28 mouse cellular contexts compared by ENCODE assay signal in the genomic region with DNA sequence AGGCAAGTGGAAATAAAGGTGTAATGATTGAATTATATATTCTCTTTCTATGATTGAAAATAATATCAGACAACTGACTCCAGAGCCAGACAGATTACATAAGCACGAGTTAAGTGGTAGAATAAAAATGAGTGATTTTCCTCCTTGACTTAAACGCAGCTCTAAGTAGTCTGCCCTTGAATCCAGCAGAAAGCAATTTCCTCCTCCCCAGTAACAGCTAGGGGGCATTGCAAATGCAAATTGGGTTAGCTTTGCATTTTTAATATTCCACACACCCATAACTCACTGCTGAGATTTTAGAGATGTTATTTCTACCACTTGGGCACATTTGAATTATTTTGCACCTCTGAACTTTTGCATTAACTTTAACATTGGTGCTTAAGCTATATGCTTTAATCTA.
A peak's percentile ranks its signal among the peaks of the same experiment; 100 is the strongest.
DNase-seq lines count a peak whose midpoint lies in the region; ATAC-seq and TF ChIP-seq lines count a peak whose summit lies in the region.
"Had no signal": no experiment of that assay in that cellular context is flagged by ENCODE, and none has a peak within 500 bp of the region (broad histone marks: within the 10 kb centered on the region; RNA-seq: fewer than 3 reads in every experiment).

No protein-coding gene starts in this region.

- H3K27me3 ChIP-seq in hindbrain, embryonic 14.5 days (ENCODE audit: control insufficient read depth, insufficient read depth, low read length), result no peaks in the 10 kb centered on the region
- no peaks in the 10 kb centered on the region for H3K27me3 ChIP-seq in hindbrain, embryonic 10.5 days (ENCODE audit: insufficient read depth, poor library complexity, severe bottlenecking)
- no peaks in the 10 kb centered on the region for H3K27me3 ChIP-seq in midbrain, postnatal 0 days (ENCODE audit: insufficient read depth, low read length)
- H3K27me3 ChIP-seq: CH12.LX; embryonic facial prominence, embryonic 13.5 days; liver, embryonic 15.5 days; lung, embryonic 15.5 days; megakaryocyte, embryonic 14.5 days; neural tube, embryonic 12.5 days had no signal

- H3K9ac ChIP-seq in hindbrain, embryonic 14.5 days, result no peak overlapping the region
- no peak overlapping the region for H3K9ac ChIP-seq in midbrain, postnatal 0 days (replicated peaks; ENCODE audit: low read length, poor library complexity, severe bottlenecking)
- H3K9ac ChIP-seq: embryonic facial prominence, embryonic 13.5 days; liver, embryonic 15.5 days; lung, embryonic 15.5 days; neural tube, embryonic 12.5 days had no signal

- no peak overlapping the region for H3K4me2 ChIP-seq in hindbrain, embryonic 14.5 days (replicated peaks)
- H3K4me2 ChIP-seq in midbrain, postnatal 0 days (ENCODE audit: low read depth, low read length, poor library complexity, severe bottlenecking), result no peak overlapping the region
- H3K4me2 ChIP-seq: embryonic facial prominence, embryonic 13.5 days; liver, embryonic 15.5 days; lung, embryonic 15.5 days; neural tube, embryonic 12.5 days had no signal

- 0 out of 2 replicates have a peak overlapping the region, but pooled peaks have one; percentile 57 for H3K27ac ChIP-seq in hindbrain, embryonic 14.5 days
- H3K27ac ChIP-seq in hindbrain, embryonic 10.5 days, result no peak overlapping the region
- H3K27ac ChIP-seq in left cerebral cortex, adult 2 months, result no peak overlapping the region
- no peak overlapping the region for H3K27ac ChIP-seq in midbrain, postnatal 0 days (ENCODE audit: low read depth, low read length)
- H3K27ac ChIP-seq: embryonic facial prominence, embryonic 13.5 days; limb, embryonic 10.5 days; liver, embryonic 15.5 days; lung, embryonic 15.5 days; neural tube, embryonic 12.5 days had no signal

- no peaks in the 10 kb centered on the region for H3K9me3 ChIP-seq in hindbrain, embryonic 14.5 days (ENCODE audit: control insufficient read depth, low read length)
- no peaks in the 10 kb centered on the region for H3K9me3 ChIP-seq in hindbrain, embryonic 10.5 days
- H3K9me3 ChIP-seq in midbrain, postnatal 0 days (ENCODE audit: low read length), result no peaks in the 10 kb centered on the region
- H3K9me3 ChIP-seq: embryonic facial prominence, embryonic 13.5 days; G1E; limb, embryonic 10.5 days; liver, embryonic 15.5 days; lung, embryonic 15.5 days; megakaryocyte, embryonic 14.5 days; neural tube, embryonic 12.5 days had no signal

- no peak overlapping the region for H3K4me3 ChIP-seq in hindbrain, embryonic 14.5 days (replicated peaks; ENCODE audit: low read length)
- H3K4me3 ChIP-seq in hindbrain, embryonic 10.5 days, result no peak overlapping the region
- no peak overlapping the region for H3K4me3 ChIP-seq in left cerebral cortex, adult 2 months
- no peak overlapping the region for H3K4me3 ChIP-seq in midbrain, postnatal 0 days (ENCODE audit: low read depth, low read length)
- H3K4me3 ChIP-seq: embryonic facial prominence, embryonic 13.5 days; limb, embryonic 10.5 days; liver, embryonic 15.5 days; lung, embryonic 15.5 days; megakaryocyte, embryonic 14.5 days; neural tube, embryonic 12.5 days had no signal

- no peak for DNase-seq in hindbrain, embryonic 14.5 days (ENCODE audit: low spot score)
- no peak for DNase-seq in hindbrain, embryonic 10.5 days (ENCODE audit: low spot score)
- no peak for DNase-seq in left cerebral cortex, adult 2 months (ENCODE audit: extremely low spot score in 1 of 2, low spot score in 2 of 2)
- no peak for DNase-seq in left cerebral cortex, postnatal 14 days (ENCODE audit: low spot score in 2 of 2)
- peak; percentile 61 for DNase-seq in brain, embryonic 14.5 days (ENCODE audit: low read depth)
- DNase-seq in midbrain, postnatal 0 days (ENCODE audit: low spot score), result peak; percentile 30
- DNase-seq in heart, adult 8-10 months (ENCODE audit: low spot score), result no peak
- no peak for DNase-seq in spleen, postnatal 36 days (ENCODE audit: low spot score in 2 of 2)
- DNase-seq: adrenal gland, adult 8-10 months; cerebellum, adult 8-10 months; cerebellum, postnatal 36 days; embryo, embryonic 11 days; gastrocnemius, postnatal 14 days; kidney, adult 9 months; kidney, postnatal 4 days; liver; lung, postnatal 36 days; right cerebral cortex, adult 18-20 months had no signal

- WGBS in hindbrain, embryonic 14.5 days, result 31% methylated on average over 2 of the region's 2 CpGs
- WGBS in hindbrain, embryonic 10.5 days, result 72% methylated on average over 2 of the region's 2 CpGs
- WGBS in midbrain, postnatal 0 days, result 30% methylated on average over 2 of the region's 2 CpGs

- TF ChIP-seq CTCF in left cerebral cortex, adult 2 months (IDR thresholded peaks at IDR 0.05), result peak; percentile 16
- no peak for TF ChIP-seq CTCF in brain, embryonic 14.5 days (IDR thresholded peaks at IDR 0.05; ENCODE audit: borderline replicate concordance, extremely low read depth, insufficient read depth, insufficient read length)
- peak; percentile 60 for TF ChIP-seq CTCF in midbrain, postnatal 0 days (IDR thresholded peaks at IDR 0.05)

- H3K36me3 ChIP-seq in hindbrain, embryonic 14.5 days (replicated peaks; ENCODE audit: control insufficient read depth, insufficient read depth), result no peaks in the 10 kb centered on the region
- H3K36me3 ChIP-seq in hindbrain, embryonic 10.5 days, result no peaks in the 10 kb centered on the region
- H3K36me3 ChIP-seq in midbrain, postnatal 0 days (ENCODE audit: insufficient read depth, low read length), result no peaks in the 10 kb centered on the region
- H3K36me3 ChIP-seq: embryonic facial prominence, embryonic 13.5 days; G1E; limb, embryonic 10.5 days; liver, embryonic 15.5 days; lung, embryonic 15.5 days; neural tube, embryonic 12.5 days had no signal

- ATAC-seq in hindbrain, embryonic 14.5 days (ENCODE audit: low FRiP score), result no peak
- ATAC-seq in midbrain, postnatal 0 days (ENCODE audit: low FRiP score), result no peak
- ATAC-seq: forebrain, embryonic 16.5 days; inflammation-experienced regulatory T-cells, adult 6 months had no signal

- peaks cover 3% of the 10 kb centered on the region; the same call in 1 of the 2 replicates for H3K4me1 ChIP-seq in hindbrain, embryonic 14.5 days (replicated peaks; ENCODE audit: control insufficient read depth, insufficient read depth, low read length)
- no peaks in the 10 kb centered on the region for H3K4me1 ChIP-seq in hindbrain, embryonic 10.5 days (replicated peaks)
- no peaks in the 10 kb centered on the region for H3K4me1 ChIP-seq in midbrain, postnatal 0 days (ENCODE audit: insufficient read depth, low read length)
- H3K4me1 ChIP-seq: liver, embryonic 15.5 days; lung, embryonic 15.5 days; megakaryocyte, embryonic 14.5 days had no signal

- no peak for TF ChIP-seq POLR2A in brain, embryonic 14.5 days (IDR thresholded peaks at IDR 0.05; ENCODE audit: borderline replicate concordance, extremely low read depth, insufficient read depth, insufficient read length, poor library complexity, severe bottlenecking)

- intact Hi-C loops in left cerebral cortex, adult 2 months (cut with DNase I), result no loop called here
- intact Hi-C loops in left cerebral cortex, postnatal 14 days (cut with DNase I), result no loop called here

Comparison
In these comparisons a context has a peak if more than half of its experiments do, and no peak if none do; other contexts are left out.
1. DNase-seq: peak in brain, embryonic 14.5 days (single experiment) and midbrain, postnatal 0 days (single experiment); none in hindbrain, embryonic 14.5 days (single experiment), hindbrain, embryonic 10.5 days (single experiment), left cerebral cortex, adult 2 months (0 of 2), left cerebral cortex, postnatal 14 days (0 of 2), heart, adult 8-10 months (single experiment) and spleen, postnatal 36 days (0 of 2).